Mouse (Mus musculus) kidney, embryonic 16.5 days (tissue): ENCODE measurements at regions not wholly inside any gene's neighbourhood (a gene's known extent, or its start where the extent isn't known, plus 50 kb on each side); places are given as distances from the start of the nearest gene placed in this dataset.

Experiments used
- ATAC-seq: fragments of 200-750 bp; cut with Nextera tagmentation; 2 replicates; pipeline ENCODE4 v1.8.0; 2017; ENCODE audit warnings: moderate TSS enrichment; ENCODE audit not compliant: low FRiP score, low TSS enrichment
- H3K27ac ChIP-seq: fragments of 300-500 bp; sonication (generic); 2 replicates; pipeline ENCODE4 v1.5.1; 2014; ENCODE audit warnings: low read length
- H3K27me3 ChIP-seq: fragments of 300-500 bp; sonication (generic); 2 replicates; pipeline ENCODE4 v1.6.1; 2014; ENCODE audit warnings: low read length, control low read depth, mixed read lengths; ENCODE audit not compliant: insufficient read depth
- H3K36me3 ChIP-seq: fragments of 300-500 bp; sonication (generic); 2 replicates; pipeline ENCODE4 v1.6.1; 2014; ENCODE audit warnings: low read length, control low read depth, mixed read lengths; ENCODE audit not compliant: insufficient read depth
- H3K4me1 ChIP-seq: fragments of 300-500 bp; sonication (generic); 2 replicates; pipeline ENCODE4 v1.6.1; 2014; ENCODE audit warnings: low read length, control low read depth, mixed read lengths; ENCODE audit not compliant: insufficient read depth
- H3K4me2 ChIP-seq: fragments of 300-500 bp; sonication (generic); replicated peaks from 2 replicates; pipeline ENCODE4 v1.6.1; 2014; ENCODE audit warnings: low read depth, low read length
- H3K4me3 ChIP-seq: fragments of 300-500 bp; sonication (generic); 2 replicates; pipeline ENCODE4 v1.5.1; 2014; ENCODE audit warnings: mild to moderate bottlenecking, low read length
- H3K9ac ChIP-seq: fragments of 300-500 bp; sonication (generic); replicated peaks from 2 replicates; pipeline ENCODE4 v1.6.1; 2014; ENCODE audit warnings: low read length
- H3K9me3 ChIP-seq: fragments of 300-500 bp; sonication (generic); 2 replicates; pipeline ENCODE4 v1.6.1; 2016; ENCODE audit warnings: low read length, control low read depth
- WGBS: fragments of 180-500 bp; shearing (Covaris S2); extraction: QIAGEN DNeasy Blood & Tissue Kit; methylation state at CpG from one replicate; pipeline ENCODE4 v1.1.7; 2014; 5-methylcytosine and 5-hydroxymethylcytosine counted together

DNA sequence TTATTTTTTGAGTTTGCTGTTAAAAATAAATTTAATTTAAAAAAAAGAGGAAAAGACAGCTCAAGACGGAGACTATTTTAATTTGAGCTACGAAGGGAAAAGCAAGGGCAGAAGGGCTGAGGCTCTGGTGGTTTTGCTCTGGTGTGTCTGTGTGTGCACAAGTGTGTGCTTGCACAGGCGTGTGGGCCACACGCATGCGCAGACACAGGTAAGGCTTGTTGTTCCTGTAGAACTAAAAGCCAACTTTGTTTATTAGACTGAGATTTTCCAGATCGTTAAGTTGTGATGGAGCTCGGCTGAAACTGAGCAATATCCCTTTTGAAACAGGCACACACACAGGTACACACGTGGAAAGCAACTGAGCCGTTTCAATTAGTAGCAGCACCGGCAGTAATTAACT lies 183.1 kb downstream of the Cdc5l start:
- H3K4me2 ChIP-seq = no peak overlapping the region
- 46% methylated on average over 10 of the region's 10 CpGs for WGBS
- peaks cover 2% of the 10 kb centered on the region; the same call in 1 of the 2 replicates for H3K27me3 ChIP-seq
- H3K36me3 ChIP-seq = no peaks in the 10 kb centered on the region
- no peak overlapping the region for H3K4me3 ChIP-seq
- no peaks in the 10 kb centered on the region for H3K9me3 ChIP-seq
- no peak overlapping the region for H3K27ac ChIP-seq
- H3K4me1 ChIP-seq = peaks cover 24% of the 10 kb centered on the region
- H3K9ac ChIP-seq = no peak overlapping the region
- ATAC-seq = peak; percentile 41; the same call in 1 of the 2 replicates

DNA sequence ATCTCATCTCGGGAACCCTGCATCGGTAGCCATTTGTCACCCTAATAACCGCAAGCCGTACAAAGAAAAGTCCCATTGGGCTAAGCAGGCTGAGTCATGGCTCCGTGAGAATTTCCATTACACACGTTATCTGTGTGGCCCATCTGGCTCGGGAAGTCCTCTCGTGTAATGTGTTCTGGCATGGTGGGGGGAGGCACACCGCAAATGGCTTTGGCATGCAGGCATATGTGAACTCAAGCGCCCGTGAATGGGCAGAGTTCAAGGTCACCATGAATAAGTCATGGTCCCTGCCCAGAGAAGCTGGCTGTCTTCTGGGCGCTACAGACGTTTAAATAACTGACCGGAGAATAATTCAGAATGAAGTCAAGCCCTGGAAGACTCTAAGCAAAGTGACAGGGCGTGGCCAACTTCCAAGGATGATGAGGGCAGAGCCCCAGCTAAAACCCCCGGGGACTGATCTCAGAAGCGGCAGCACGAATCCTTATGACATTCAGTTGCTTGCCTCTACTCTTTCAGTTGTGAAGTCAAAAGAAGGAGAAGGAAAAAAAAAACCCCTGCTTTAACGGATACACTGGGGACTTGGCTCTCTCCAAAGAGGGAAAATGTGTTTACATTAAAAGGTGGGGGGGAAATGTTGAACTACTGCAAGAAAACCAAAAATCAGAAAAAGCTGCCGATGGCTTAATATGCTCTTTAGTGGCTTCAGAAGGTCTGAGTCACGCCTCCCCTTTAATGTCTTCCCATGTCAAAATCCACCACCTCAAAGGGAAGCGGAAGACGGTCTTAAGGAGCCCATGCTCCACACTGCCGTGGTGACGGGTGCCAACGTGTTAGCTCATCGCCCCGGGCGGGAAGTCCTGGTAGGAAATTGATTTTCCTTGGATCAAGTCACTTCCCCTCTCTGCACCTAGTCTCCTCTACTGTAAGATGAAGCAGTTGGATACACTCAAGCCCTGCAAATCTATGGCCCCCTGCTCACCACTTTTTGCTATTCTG lies 186.1 kb downstream of the Cdc5l start:
- ATAC-seq = no peak
- H3K9ac ChIP-seq = no peak overlapping the region
- no peaks in the 10 kb centered on the region for H3K9me3 ChIP-seq
- H3K27ac ChIP-seq = no peak overlapping the region
- H3K4me3 ChIP-seq = no peak overlapping the region
- no peak overlapping the region for H3K4me2 ChIP-seq
- H3K27me3 ChIP-seq = peaks cover 2% of the 10 kb centered on the region; the same call in 1 of the 2 replicates
- peaks cover 23% of the 10 kb centered on the region for H3K4me1 ChIP-seq
- no peaks in the 10 kb centered on the region for H3K36me3 ChIP-seq
- 71% methylated on average over 29 of the region's 29 CpGs for WGBS

DNA sequence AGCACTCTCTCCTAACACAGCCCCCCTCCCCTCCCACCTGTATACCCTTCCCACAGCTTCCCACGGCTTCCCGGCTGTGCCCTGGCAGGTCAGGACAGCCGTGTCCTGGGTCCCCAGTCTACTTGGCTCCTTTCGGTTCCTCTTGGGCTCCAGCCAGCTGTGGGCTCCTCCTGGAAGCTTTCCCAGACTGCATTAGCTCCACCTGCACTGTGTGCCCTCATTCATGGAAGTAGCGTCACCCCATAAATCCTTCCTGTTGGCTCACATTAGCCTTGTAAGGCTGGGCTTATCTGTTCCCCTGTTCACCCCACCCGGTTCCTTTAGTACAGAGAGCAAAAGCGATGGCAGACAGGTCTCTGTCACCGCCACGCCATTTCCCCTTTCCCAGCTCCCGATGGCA lies 188.7 kb downstream of the Cdc5l start:
- peaks cover 4% of the 10 kb centered on the region for H3K4me1 ChIP-seq
- peak; percentile 33; the same call in 1 of the 2 replicates for ATAC-seq
- no peaks in the 10 kb centered on the region for H3K9me3 ChIP-seq
- WGBS = 61% methylated on average over 10 of the region's 10 CpGs
- H3K27me3 ChIP-seq = peaks cover 2% of the 10 kb centered on the region; the same call in 1 of the 2 replicates
- no peaks in the 10 kb centered on the region for H3K36me3 ChIP-seq
- H3K9ac ChIP-seq = no peak overlapping the region
- H3K4me2 ChIP-seq = no peak overlapping the region
- no peak overlapping the region for H3K4me3 ChIP-seq
- no peak overlapping the region for H3K27ac ChIP-seq

DNA sequence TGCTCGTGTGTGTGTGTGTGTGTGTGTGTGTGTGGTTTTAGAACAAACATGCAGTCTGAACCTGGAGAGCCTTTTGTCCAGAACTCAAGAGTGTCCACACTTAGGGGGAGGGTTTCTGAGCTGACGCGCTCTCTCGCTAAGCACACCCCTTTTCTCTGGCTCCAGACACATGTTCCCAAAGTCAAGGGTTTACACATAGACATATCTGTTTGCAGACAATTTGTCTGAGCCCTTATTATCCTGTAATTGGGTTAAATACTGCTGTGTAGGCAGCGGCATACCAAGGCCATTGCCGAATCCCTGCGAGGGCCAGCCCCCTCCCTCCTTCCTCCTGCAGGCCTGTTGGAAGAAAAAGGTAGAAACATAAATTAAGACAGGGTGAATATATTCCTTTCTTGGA lies 190.4 kb downstream of the Cdc5l start:
- 60% methylated on average over 7 of the region's 7 CpGs for WGBS

DNA sequence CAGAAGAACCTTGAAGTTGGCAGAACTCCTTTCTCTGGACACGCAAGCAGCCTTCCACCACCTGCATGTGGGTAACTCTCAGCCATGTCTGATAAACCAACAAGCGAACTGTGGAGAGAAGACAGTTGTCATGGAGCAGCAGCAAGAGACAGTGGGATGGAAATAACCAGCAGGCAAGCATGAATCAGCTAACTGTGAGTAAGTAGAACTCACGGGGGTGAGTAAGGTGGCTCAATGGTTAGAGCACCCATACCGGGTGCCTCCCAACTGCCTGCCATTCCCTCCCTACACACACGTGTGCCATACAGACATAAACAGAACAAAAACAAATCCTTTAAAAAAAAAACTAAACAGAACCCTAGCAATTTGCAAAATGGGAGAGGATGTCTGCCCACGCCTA lies 191.5 kb downstream of the Cdc5l start:
- Histone ChIP-seq H3K9me3 (0 out of 2 replicates have a peak, but pooled peaks cover 2% of the 10 kb centered on the region), H3K4me3 (no peak overlapping the region), H3K36me3 (no peaks in the 10 kb centered on the region), H3K4me2 (no peak overlapping the region), H3K27ac (no peak overlapping the region), H3K9ac (no peak overlapping the region), H3K4me1 (peaks cover 2% of the 10 kb centered on the region; the same call in 1 of the 2 replicates), H3K27me3 (no peaks in the 10 kb centered on the region; the same call in 1 of the 2 replicates)
- no peak for ATAC-seq
- 89% methylated on average over 6 of the region's 6 CpGs for WGBS

More for the DNA sequence above, 190.4 kb downstream of the Cdc5l start:
- Histone ChIP-seq H3K9me3 (no peaks in the 10 kb centered on the region), H3K4me3 (no peak overlapping the region), H3K36me3 (no peaks in the 10 kb centered on the region), H3K9ac (no peak overlapping the region), H3K4me1 (peaks cover 2% of the 10 kb centered on the region; the same call in 1 of the 2 replicates), H3K4me2 (no peak overlapping the region), H3K27ac (no peak overlapping the region), H3K27me3 (peaks cover 2% of the 10 kb centered on the region; the same call in 1 of the 2 replicates)
- peak; percentile 49; the same call in 1 of the 2 replicates for ATAC-seq

DNA sequence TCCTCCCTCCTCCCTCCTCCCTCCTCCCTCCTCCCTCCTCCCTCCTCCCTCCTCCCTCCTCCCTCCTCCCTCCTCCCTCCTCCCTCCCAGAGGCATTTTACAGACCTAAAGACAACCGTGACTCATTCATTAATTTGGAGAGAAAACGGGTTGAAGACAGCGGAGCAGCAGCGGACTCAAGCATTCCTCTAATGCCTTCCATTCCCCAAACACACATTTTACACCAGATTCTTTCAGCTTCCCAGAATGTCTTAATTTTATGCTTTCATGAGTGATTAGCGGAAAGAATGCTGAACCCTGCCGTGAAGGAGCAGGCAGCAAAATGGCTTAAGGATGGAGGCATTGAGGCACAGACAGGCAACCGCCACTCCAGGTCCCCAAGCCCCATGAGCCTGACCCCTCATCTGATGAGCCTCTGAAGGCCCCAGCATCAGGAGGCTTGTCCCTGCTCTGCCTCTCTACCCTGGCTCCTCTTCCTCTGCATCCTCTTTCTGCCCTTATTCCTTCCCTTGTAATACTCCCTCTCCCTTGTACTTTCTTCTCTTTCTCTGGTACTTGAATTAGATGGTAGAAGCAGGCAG lies 192.5 kb downstream of the Cdc5l start:
- Histone ChIP-seq H3K27me3 (no peaks in the 10 kb centered on the region; the same call in 1 of the 2 replicates), H3K9ac (no peak overlapping the region), H3K4me1 (peaks cover 2% of the 10 kb centered on the region; the same call in 1 of the 2 replicates), H3K36me3 (no peaks in the 10 kb centered on the region), H3K27ac (no peak overlapping the region), H3K4me3 (no peak overlapping the region), H3K9me3 (0 out of 2 replicates have a peak, but pooled peaks cover 6% of the 10 kb centered on the region), H3K4me2 (no peak overlapping the region)
- no peak for ATAC-seq
- WGBS = 44% methylated on average over 7 of the region's 7 CpGs

DNA sequence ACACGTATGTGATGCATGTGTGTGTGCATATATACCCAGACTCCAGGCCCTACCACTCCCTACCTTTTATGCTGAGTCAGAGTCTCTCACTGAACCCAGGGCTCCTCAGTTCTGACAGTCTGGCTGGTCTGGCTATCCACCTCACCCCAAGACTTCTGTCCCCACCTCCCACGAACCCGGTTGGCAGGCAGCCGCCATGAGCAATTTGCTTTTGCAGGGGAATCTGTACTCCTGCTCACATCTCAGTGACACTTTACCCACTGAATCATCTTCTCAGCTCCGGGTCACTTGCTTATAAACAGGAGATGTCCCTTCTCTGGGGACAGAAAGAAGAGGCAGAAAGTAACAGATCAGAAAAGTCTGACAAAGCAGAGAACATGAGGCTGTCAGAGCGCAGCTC lies 193.0 kb downstream of the Cdc5l start:
- Histone ChIP-seq H3K27me3 (no peaks in the 10 kb centered on the region), H3K9me3 (0 out of 2 replicates have a peak, but pooled peaks cover 6% of the 10 kb centered on the region), H3K27ac (no peak overlapping the region), H3K4me1 (peaks cover 2% of the 10 kb centered on the region; the same call in 1 of the 2 replicates), H3K9ac (no peak overlapping the region), H3K4me3 (no peak overlapping the region), H3K4me2 (no peak overlapping the region), H3K36me3 (no peaks in the 10 kb centered on the region)
- 50% methylated on average over 6 of the region's 6 CpGs for WGBS
- ATAC-seq = no peak

DNA sequence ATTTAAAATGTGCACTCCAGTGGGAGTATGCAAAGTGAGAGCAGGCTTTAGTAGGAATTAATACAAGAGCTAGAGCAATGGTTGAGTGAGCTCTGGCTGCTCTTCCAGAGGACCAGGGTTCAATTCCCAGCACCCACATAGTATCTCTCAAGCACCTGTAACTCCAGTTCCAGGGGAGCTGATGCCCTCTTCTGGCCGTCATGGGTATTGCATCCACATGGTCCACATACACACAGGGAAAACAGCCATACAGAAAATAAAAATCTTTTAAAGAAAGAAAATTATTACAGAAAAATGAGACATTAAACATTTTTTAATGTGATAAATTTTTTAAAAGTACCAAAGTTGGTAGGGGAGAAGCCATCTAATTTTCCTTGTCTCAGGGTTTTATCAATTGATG lies 196.3 kb downstream of the Cdc5l start:
- no peak overlapping the region for H3K4me2 ChIP-seq
- no peaks in the 10 kb centered on the region for H3K36me3 ChIP-seq
- H3K4me3 ChIP-seq = no peak overlapping the region
- no peak overlapping the region for H3K27ac ChIP-seq
- no peaks in the 10 kb centered on the region for H3K27me3 ChIP-seq
- H3K4me1 ChIP-seq = no peaks in the 10 kb centered on the region
- no peak overlapping the region for H3K9ac ChIP-seq
- H3K9me3 ChIP-seq = 0 out of 2 replicates have a peak, but pooled peaks cover 6% of the 10 kb centered on the region
- ATAC-seq = no peak
- 89% methylated on average over 1 of the region's 1 CpGs for WGBS

DNA sequence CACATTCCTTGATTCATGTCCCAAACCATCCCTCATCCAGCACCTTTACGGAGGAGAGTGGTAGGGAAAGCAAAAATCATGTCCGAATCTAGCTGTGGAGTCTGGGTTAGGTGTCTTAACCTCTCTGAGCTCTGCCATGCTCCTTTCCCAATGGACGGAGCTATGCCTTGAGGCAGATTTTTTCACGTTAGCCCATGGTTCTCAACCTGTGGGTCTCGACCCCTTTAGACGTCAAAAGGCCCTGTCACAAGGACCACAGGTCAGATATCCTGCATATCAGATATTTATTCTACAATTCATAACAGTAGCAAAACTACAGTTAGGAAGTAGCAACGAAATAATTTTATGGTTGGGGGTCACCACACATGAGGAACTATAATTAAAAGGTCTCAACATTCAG lies 198.1 kb downstream of the Cdc5l start:
- Histone ChIP-seq H3K27ac (no peak overlapping the region), H3K4me3 (no peak overlapping the region), H3K4me1 (no peaks in the 10 kb centered on the region), H3K9ac (no peak overlapping the region), H3K4me2 (no peak overlapping the region), H3K27me3 (no peaks in the 10 kb centered on the region), H3K9me3 (0 out of 2 replicates have a peak, but pooled peaks cover 6% of the 10 kb centered on the region), H3K36me3 (no peaks in the 10 kb centered on the region)
- no peak for ATAC-seq
- 81% methylated on average over 7 of the region's 7 CpGs for WGBS
